Mouse (Mus musculus) liver, postnatal 0 days (tissue): ENCODE results near the gene Wnt7b.

Experiments used
- CTCF ChIP-seq: sonication (generic); IDR thresholded peaks from 2 replicates; pipeline ENCODE4 v1.5.1; 2016; ENCODE audit warnings: antibody characterized with exemption, low read depth
- EP300 ChIP-seq: IDR thresholded peaks from 2 replicates; pipeline ENCODE4 v1.6.1; 2016; ENCODE audit warnings: antibody characterized with exemption, low read depth, mild to moderate bottlenecking

DNA sequence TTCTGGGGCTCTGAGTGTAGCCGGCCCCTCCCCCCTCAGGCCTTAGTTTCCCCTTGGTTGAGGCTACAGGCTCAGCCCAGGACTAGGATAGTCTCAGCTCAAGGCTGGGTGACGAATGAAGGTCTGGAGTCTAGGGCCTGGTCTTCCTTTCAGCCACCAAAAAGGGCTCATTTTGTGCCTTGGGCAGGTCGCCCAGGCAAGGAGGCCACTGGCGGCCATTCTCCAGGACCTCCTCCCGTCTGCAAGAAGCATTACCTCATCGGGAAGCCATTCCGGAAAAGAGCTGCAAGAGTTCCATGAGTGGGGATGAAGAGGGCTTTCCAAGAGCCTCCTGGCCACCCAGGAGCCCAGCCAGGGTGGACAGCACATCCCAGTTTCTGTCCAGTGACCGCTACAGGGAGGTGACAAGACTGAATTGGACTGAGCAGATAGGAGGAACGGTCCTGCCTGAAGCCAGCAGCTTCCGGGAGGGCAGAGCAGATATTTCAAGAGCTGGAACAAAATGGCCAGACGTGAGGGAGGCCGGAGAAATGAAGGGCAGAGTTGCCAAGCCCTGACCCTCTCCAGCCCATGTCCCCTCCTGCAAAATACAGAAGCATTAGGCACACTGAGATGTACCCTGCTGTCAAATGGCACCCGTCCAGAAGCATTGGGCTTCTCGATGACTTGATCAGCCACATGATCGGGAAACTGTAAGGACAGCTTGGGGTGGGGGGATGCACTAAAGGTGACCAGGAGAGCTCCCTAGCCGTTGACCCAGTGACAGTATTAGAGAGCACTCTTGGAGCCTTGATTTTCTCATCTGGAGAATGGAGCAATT, 29.6 kb upstream of the Wnt7b start:
- no peak for TF ChIP-seq CTCF
- no peak for TF ChIP-seq EP300
